Mouse (Mus musculus) limb, embryonic 14.5 days (tissue): ENCODE results near the gene Prkce. TPM values are rescaled to one million over a fixed set of nuclear protein-coding genes. Genes with fewer than 3 reads are reported as not detected.
A peak's percentile ranks its signal among the peaks of the same experiment; 100 is the strongest.

Source experiments
- ATAC-seq: fragments of 200-750 bp; cut with Nextera tagmentation; 2 replicates; pipeline ENCODE4 v1.8.0; 2017; ENCODE audit warnings: low read depth, moderate number of reproducible peaks, moderate TSS enrichment; ENCODE audit not compliant: low FRiP score
- DNase-seq: peaks from one replicate; pipeline ENCODE4 v3.0.0-alpha.2; 2015; ENCODE audit warnings: low spot score
- H3K27ac ChIP-seq: fragments of 300-500 bp; sonication (generic); replicated peaks from 2 replicates; pipeline ENCODE4 v1.5.1; 2014; ENCODE audit warnings: low read depth, mild to moderate bottlenecking, low read length, moderate library complexity, mixed read lengths
- H3K27me3 ChIP-seq: fragments of 300-500 bp; sonication (generic); 2 replicates; pipeline ENCODE4 v1.6.1; 2014; ENCODE audit warnings: low read length, mixed read lengths; ENCODE audit not compliant: control insufficient read depth, insufficient read depth
- H3K36me3 ChIP-seq: fragments of 300-500 bp; sonication (generic); 2 replicates; pipeline ENCODE4 v1.6.1; 2014; ENCODE audit warnings: mild to moderate bottlenecking, low read length, moderate library complexity, mixed read lengths; ENCODE audit not compliant: control insufficient read depth, insufficient read depth
- H3K4me1 ChIP-seq: fragments of 300-500 bp; sonication (generic); 2 replicates; pipeline ENCODE4 v1.6.1; 2014; ENCODE audit warnings: antibody characterized with exemption, low read length, mixed read lengths; ENCODE audit not compliant: control insufficient read depth, insufficient read depth
- H3K4me2 ChIP-seq: fragments of 300-500 bp; sonication (generic); replicated peaks from 2 replicates; pipeline ENCODE4 v1.6.1; 2014; ENCODE audit warnings: low read depth, mild to moderate bottlenecking, low read length, moderate library complexity; ENCODE audit not compliant: severe bottlenecking
- H3K4me3 ChIP-seq: fragments of 300-500 bp; sonication (generic); replicated peaks from 2 replicates; pipeline ENCODE4 v1.5.1; 2014; ENCODE audit warnings: low read length
- H3K9ac ChIP-seq: fragments of 300-500 bp; sonication (generic); 2 replicates; pipeline ENCODE4 v1.6.1; 2014; ENCODE audit warnings: mild to moderate bottlenecking, low read depth, low read length, moderate library complexity; ENCODE audit not compliant: severe bottlenecking
- H3K9me3 ChIP-seq: fragments of 300-500 bp; sonication (generic); 2 replicates; pipeline ENCODE4 v1.6.1; 2016; ENCODE audit warnings: low read length; ENCODE audit not compliant: control insufficient read depth
- POLR2A ChIP-seq: fragments of 200-500 bp; IDR thresholded peaks from 2 replicates; pipeline ENCODE4 v1.8.0; 2012; ENCODE audit warnings: inconsistent platforms, mild to moderate bottlenecking, moderate library complexity, borderline replicate concordance; ENCODE audit not compliant: insufficient read depth, insufficient read length; ENCODE audit errors: extremely low read depth
- WGBS: fragments of 180-500 bp; shearing (Covaris S2); extraction: QIAGEN DNeasy Blood & Tissue Kit; methylation state at CpG from one replicate; pipeline ENCODE4 v1.1.7; 2014; 5-methylcytosine and 5-hydroxymethylcytosine counted together
- polyA plus RNA-seq, 2 experiments: library from polyadenylated mRNA; depleted of rRNA in 1 of 2; stranded (reverse) in 1 of 2; unstranded in 1 of 2; fragments of >200 nt; fragmentation: Nextera tagmentation in 1 of 2; extraction: Ambion mirVana in 1 of 2; gene quantifications; 2 replicates each; pipeline versions ENCODE4 v1.2.1 to v1.2.3; 2012 to 2014

Gene Prkce
- polyA plus RNA-seq, 2 experiments = 4.7 to 9.3 TPM

DNA sequence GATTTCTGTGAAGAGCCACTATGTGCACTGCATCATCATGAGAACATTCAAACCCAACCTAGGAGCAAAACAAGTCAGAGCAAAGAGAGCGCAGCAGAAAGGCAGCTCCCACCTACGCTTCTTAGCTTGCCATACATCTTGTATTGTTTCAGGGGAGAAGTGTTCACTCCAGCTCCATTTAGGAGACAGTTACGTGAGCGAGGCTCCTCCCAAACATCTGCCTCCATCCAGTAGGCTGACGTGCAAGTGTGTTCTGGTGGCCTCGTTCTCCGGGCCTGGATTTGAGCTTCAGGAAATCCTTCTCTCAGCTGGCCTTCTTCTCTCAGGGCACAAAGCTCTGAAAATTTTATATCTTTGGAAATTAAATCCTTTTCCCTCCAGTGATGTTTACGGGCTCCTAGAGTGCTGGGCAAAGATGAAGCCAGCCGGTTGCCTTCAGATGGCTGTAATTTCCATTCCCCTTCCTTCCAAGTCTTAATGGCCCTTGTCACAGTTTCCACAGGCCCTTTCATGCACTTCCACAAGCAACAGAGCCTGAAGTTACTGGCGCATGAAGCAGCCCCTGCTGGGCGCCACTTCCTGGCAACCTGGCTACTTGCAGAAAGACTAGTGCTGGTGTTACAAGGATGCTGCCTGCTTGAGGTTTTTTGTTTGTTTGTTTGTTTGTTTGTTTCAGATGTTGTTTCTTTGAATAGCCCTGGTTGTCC is 237.4 kb downstream of the Prkce start:
- no peaks in the 10 kb centered on the region for H3K27me3 ChIP-seq
- H3K4me2 ChIP-seq = no peak overlapping the region
- TF ChIP-seq POLR2A = no peak
- DNase-seq (peak; percentile 68), ATAC-seq (peak; percentile 50)
- no peaks in the 10 kb centered on the region for H3K36me3 ChIP-seq
- H3K9me3 ChIP-seq = no peaks in the 10 kb centered on the region
- no peak overlapping the region for H3K4me3 ChIP-seq
- H3K27ac ChIP-seq = peak overlapping the region; percentile 65; the same call in 1 of the 2 replicates
- no peak overlapping the region for H3K9ac ChIP-seq
- WGBS = 35% methylated on average over 11 of the region's 11 CpGs
- H3K4me1 ChIP-seq = peaks cover 17% of the 10 kb centered on the region

DNA sequence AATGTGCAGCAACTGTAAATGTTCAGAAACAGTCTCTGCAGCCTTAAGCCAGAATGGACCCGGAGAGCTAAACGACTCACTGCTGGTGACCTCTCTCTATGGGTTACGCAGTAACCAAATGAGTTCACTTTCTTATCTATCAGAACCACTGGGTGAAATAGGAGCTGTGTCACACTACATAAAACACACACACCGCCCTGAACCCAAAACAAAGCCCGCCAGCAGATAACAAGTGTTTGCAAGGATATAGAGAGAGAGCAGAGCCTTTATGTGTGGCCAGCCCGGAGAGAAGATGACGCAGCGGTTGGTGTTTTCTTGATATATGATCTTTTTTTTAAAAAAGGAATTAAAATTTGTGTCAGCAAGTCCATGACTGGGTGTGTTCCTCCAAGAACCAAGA is 238.1 kb downstream of the Prkce start:
- Histone ChIP-seq H3K27ac (0 out of 2 replicates have a peak overlapping the region, but pooled peaks have one; percentile 65), H3K9ac (no peak overlapping the region), H3K4me1 (peaks cover 21% of the 10 kb centered on the region), H3K4me2 (no peak overlapping the region), H3K4me3 (no peak overlapping the region), H3K36me3 (no peaks in the 10 kb centered on the region), H3K9me3 (no peaks in the 10 kb centered on the region), H3K27me3 (no peaks in the 10 kb centered on the region)
- whole genome bisulfite sequencing = 62% methylated on average over 8 of the region's 8 CpGs
- ATAC-seq = no peak
- DNase-seq = no peak
- TF ChIP-seq POLR2A = no peak

GRCm38 (mm10) chr17:86407921-86408613 is 240.5 kb downstream of the Prkce start:
- TF ChIP-seq POLR2A = no peak
- H3K4me1 ChIP-seq = peaks cover 25% of the 10 kb centered on the region
- no peaks in the 10 kb centered on the region for H3K27me3 ChIP-seq
- WGBS = 84% methylated on average over 8 of the region's 8 CpGs
- no peak overlapping the region for H3K4me3 ChIP-seq
- ATAC-seq (no peak), DNase-seq (no peak)
- no peaks in the 10 kb centered on the region for H3K9me3 ChIP-seq
- no peaks in the 10 kb centered on the region for H3K36me3 ChIP-seq
- H3K9ac ChIP-seq = no peak overlapping the region
- H3K27ac ChIP-seq = no peak overlapping the region
- no peak overlapping the region for H3K4me2 ChIP-seq

DNA sequence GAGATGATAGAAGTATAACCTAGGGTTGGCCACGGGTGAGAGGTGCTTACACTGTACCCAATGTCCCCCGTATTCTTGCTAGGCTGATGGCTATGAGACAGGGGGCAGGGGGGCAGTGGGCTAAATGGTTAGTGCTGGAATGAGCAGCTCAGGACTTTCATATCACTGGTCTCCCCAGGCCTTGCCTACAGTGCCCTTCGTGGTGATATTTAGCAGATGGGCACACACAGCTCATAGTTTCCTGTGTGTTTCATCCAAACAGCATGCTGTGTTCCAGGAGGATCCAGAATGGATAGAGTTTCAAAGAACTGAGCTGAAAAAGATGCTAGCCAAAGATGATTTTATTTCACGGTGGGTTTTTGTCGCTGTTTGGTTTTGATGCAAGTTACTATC is 241.0 kb downstream of the Prkce start:
- 93% methylated on average over 5 of the region's 5 CpGs for WGBS
- peaks cover 25% of the 10 kb centered on the region for H3K4me1 ChIP-seq
- H3K27ac ChIP-seq = no peak overlapping the region
- no peak overlapping the region for H3K4me3 ChIP-seq
- H3K9ac ChIP-seq = no peak overlapping the region
- no peak for TF ChIP-seq POLR2A
- no peaks in the 10 kb centered on the region for H3K9me3 ChIP-seq
- no peak for ATAC-seq
- no peaks in the 10 kb centered on the region for H3K27me3 ChIP-seq
- no peaks in the 10 kb centered on the region for H3K36me3 ChIP-seq
- no peak for DNase-seq
- no peak overlapping the region for H3K4me2 ChIP-seq

DNA sequence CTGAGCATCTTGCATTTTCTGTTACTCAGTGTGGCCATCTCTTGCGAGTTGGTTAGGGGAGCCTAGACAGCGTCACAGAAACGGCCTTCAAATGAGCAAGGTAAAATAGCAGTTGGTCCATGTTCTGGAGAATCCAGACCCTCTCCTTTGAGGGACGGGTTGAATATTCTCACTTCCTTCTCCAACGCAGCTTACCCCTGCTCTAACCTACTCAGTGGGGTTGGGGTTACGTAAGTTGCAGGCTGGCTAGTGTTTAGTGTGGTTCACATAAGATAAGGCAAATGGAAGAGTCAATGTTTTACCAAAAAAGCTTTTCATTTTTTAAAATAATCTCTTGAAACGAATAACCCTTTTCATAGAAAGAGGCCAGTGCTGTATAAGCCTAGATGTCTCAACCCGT is 241.9 kb downstream of the Prkce start:
- ATAC-seq (no peak), DNase-seq (no peak)
- no peaks in the 10 kb centered on the region for H3K36me3 ChIP-seq
- WGBS = 90% methylated on average over 8 of the region's 8 CpGs
- H3K9me3 ChIP-seq = no peaks in the 10 kb centered on the region
- H3K4me1 ChIP-seq = peaks cover 17% of the 10 kb centered on the region
- no peaks in the 10 kb centered on the region for H3K27me3 ChIP-seq
- H3K4me3 ChIP-seq = no peak overlapping the region
- TF ChIP-seq POLR2A = no peak
- no peak overlapping the region for H3K9ac ChIP-seq
- H3K27ac ChIP-seq = no peak overlapping the region
- no peak overlapping the region for H3K4me2 ChIP-seq
